Mouse (Mus musculus): Measurements from ENCODE around the gene Olfr1058.
"Not testable (repeated sequence)": the region's sequence is repeated elsewhere in the genome, so short reads cannot be mapped to it uniquely, and the experiment has no call there.

Olfr1058 gene

GRCm38 (mm10) chr2:86388461-86388860, at the start of gene Olfr1058:
Gene Olfr1058, minus strand, starts transcription at chr2:86388561.
- not testable (repeated sequence) for DNase-seq (ENCODE audit: extremely low spot score, low spot score)

GRCm38 (mm10) chr2:86428511-86428910, 40.1 kb upstream of the Olfr1058 start:
- not testable (repeated sequence) for DNase-seq (ENCODE audit: extremely low spot score, low spot score)

GRCm38 (mm10) chr2:86426649-86427048, 38.3 kb upstream of the Olfr1058 start, which contains the start of gene Olfr1062:
Gene Olfr1062, minus strand, starts transcription at chr2:86426749.
- DNase-seq (ENCODE audit: extremely low spot score, low spot score) = not testable (repeated sequence)

- DNase-seq (ENCODE audit: extremely low spot score, low spot score) = no peak
Observed at GRCm38 (mm10) chr2:86413950-86414349, 25.6 kb upstream of the Olfr1058 start, which contains the start of gene Olfr1061. Gene Olfr1061, minus strand, starts transcription at chr2:86414050.

- no peak for DNase-seq (ENCODE audit: extremely low spot score, low spot score)
Observed at GRCm38 (mm10) chr2:86395114-86395513, 6.8 kb upstream of the Olfr1058 start.

GRCm38 (mm10) chr2:86378293-86378692, 10.1 kb downstream of the Olfr1058 start, which contains the start of gene Olfr1057:
Gene Olfr1057, minus strand, starts transcription at chr2:86378393.
- no peak for DNase-seq (ENCODE audit: extremely low spot score, low spot score)

- DNase-seq (ENCODE audit: extremely low spot score, low spot score) = not testable (repeated sequence)
Observed at GRCm38 (mm10) chr2:86366342-86366741, 22.0 kb downstream of the Olfr1058 start.

- DNase-seq (ENCODE audit: extremely low spot score, low spot score) = no peak
Observed at GRCm38 (mm10) chr2:86362369-86362768, 26.0 kb downstream of the Olfr1058 start, which contains the start of gene Olfr1056. Gene Olfr1056, minus strand, starts transcription at chr2:86362469.

- DNase-seq (ENCODE audit: extremely low spot score, low spot score) = not testable (repeated sequence)
Observed at GRCm38 (mm10) chr2:86351751-86352150, 36.6 kb downstream of the Olfr1058 start.

GRCm38 (mm10) chr2:86350184-86350583, 38.2 kb downstream of the Olfr1058 start, which contains the start of gene Olfr1055:
Gene Olfr1055, minus strand, starts transcription at chr2:86350284.
- DNase-seq (ENCODE audit: extremely low spot score, low spot score) = no peak

- no peak for DNase-seq (ENCODE audit: extremely low spot score, low spot score)
Observed at GRCm38 (mm10) chr2:86335333-86335732, 53.0 kb downstream of the Olfr1058 start, which contains the start of gene Olfr1054. Gene Olfr1054, minus strand, starts transcription at chr2:86335433.
